Mouse (Mus musculus) heart, embryonic 16.5 days (tissue): Measurements from ENCODE around the gene Usp15. TPM values are rescaled to one million over a fixed set of nuclear protein-coding genes. Genes with fewer than 3 reads are reported as not detected.

Experiments used
- ATAC-seq: fragments of 200-750 bp; cut with Nextera tagmentation; replicated peaks from 2 replicates; pipeline ENCODE4 v1.8.0; 2017; ENCODE audit warnings: moderate number of reproducible peaks; ENCODE audit not compliant: insufficient read depth, low FRiP score; ENCODE audit errors: extremely low read depth
- H3K27ac ChIP-seq: fragments of 300-500 bp; sonication (generic); 2 replicates; pipeline ENCODE4 v1.5.1; 2014; ENCODE audit warnings: mild to moderate bottlenecking, low read length, control low read depth, moderate library complexity
- H3K27me3 ChIP-seq: fragments of 300-500 bp; sonication (generic); 2 replicates; pipeline ENCODE4 v1.6.1; 2014; ENCODE audit warnings: low read length, mixed read lengths; ENCODE audit not compliant: control insufficient read depth, insufficient read depth
- H3K36me3 ChIP-seq: fragments of 300-500 bp; sonication (generic); 2 replicates; pipeline ENCODE4 v1.6.1; 2014; ENCODE audit not compliant: control insufficient read depth, insufficient read depth
- H3K4me1 ChIP-seq: fragments of 300-500 bp; sonication (generic); 2 replicates; pipeline ENCODE4 v1.6.1; 2014; ENCODE audit warnings: low read length, mixed read lengths; ENCODE audit not compliant: control insufficient read depth, insufficient read depth
- H3K4me2 ChIP-seq: fragments of 300-500 bp; sonication (generic); 2 replicates; pipeline ENCODE4 v1.6.1; 2014; ENCODE audit warnings: low read depth, mild to moderate bottlenecking, control low read depth, low read length
- H3K4me3 ChIP-seq: fragments of 300-500 bp; sonication (generic); 2 replicates; pipeline ENCODE4 v1.5.1; 2014; ENCODE audit warnings: mild to moderate bottlenecking, control low read depth, low read length
- H3K9ac ChIP-seq: fragments of 300-500 bp; sonication (generic); 2 replicates; pipeline ENCODE4 v1.6.1; 2014; ENCODE audit warnings: low read length, control low read depth
- H3K9me3 ChIP-seq: fragments of 300-500 bp; sonication (generic); replicated peaks from 2 replicates; pipeline ENCODE4 v1.6.1; 2016; ENCODE audit warnings: low read length; ENCODE audit not compliant: control insufficient read depth
- WGBS: fragments of 180-500 bp; shearing (Covaris S2); extraction: QIAGEN DNeasy Blood & Tissue Kit; methylation state at CpG from one replicate; pipeline ENCODE4 v1.1.7; 2014; 5-methylcytosine and 5-hydroxymethylcytosine counted together
- polyA plus RNA-seq: library from polyadenylated mRNA; unstranded; fragments of >200 nt; fragmentation: Nextera tagmentation; extraction: Ambion mirVana; gene quantifications from 2 replicates; pipeline ENCODE4 v1.2.1, GENCODE M21; 2015

Gene Usp15
- polyA plus RNA-seq, 1 experiment from 2014 or later: 66.0 TPM

DNA sequence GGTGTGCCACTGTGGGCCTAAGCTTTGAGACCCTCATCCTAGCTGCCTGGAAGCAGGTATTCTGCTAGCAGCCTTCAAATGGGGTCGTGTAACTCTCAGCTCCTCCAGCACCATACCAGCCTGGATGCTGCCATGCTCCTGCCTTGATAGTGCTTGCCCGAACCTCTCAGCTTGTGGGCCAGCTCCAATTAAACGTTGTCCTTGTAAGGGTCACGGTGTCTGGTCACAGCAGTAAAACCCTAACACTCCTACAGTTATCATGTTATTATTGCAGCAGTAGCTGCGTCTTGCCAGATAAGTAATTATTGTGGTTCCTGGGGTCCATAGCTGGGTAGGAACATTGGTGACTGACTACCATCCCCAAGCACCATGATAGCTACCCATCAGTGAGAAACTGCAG lies 4.2 kb upstream of the Usp15 start:
- Histone ChIP-seq H3K4me1 (peaks cover 7% of the 10 kb centered on the region; the same call in 1 of the 2 replicates), H3K9ac (no peak overlapping the region), H3K9me3 (no peaks in the 10 kb centered on the region), H3K27me3 (no peaks in the 10 kb centered on the region), H3K27ac (no peak overlapping the region), H3K4me2 (no peak overlapping the region), H3K4me3 (no peak overlapping the region), H3K36me3 (no peaks in the 10 kb centered on the region)
- 93% methylated on average over 5 of the region's 5 CpGs for WGBS
- no peak for ATAC-seq

- Histone ChIP-seq H3K9ac (no peak overlapping the region), H3K36me3 (no peaks in the 10 kb centered on the region), H3K9me3 (no peaks in the 10 kb centered on the region), H3K4me1 (peaks cover 10% of the 10 kb centered on the region), H3K4me2 (no peak overlapping the region), H3K27ac (no peak overlapping the region), H3K27me3 (no peaks in the 10 kb centered on the region), H3K4me3 (no peak overlapping the region)
- 74% methylated on average over 8 of the region's 8 CpGs for WGBS
- ATAC-seq: no peak
Observed at GRCm38 (mm10) chr10:123200320-123200659, 3.5 kb upstream of the Usp15 start.

- no peak for ATAC-seq
- H3K4me1 ChIP-seq: peaks cover 14% of the 10 kb centered on the region
- no peak overlapping the region for H3K4me2 ChIP-seq
- no peak overlapping the region for H3K27ac ChIP-seq
- no peaks in the 10 kb centered on the region for H3K36me3 ChIP-seq
- no peaks in the 10 kb centered on the region for H3K27me3 ChIP-seq
- H3K9ac ChIP-seq: no peak overlapping the region
- no peaks in the 10 kb centered on the region for H3K9me3 ChIP-seq
- H3K4me3 ChIP-seq: no peak overlapping the region
- WGBS: 76% methylated on average over 19 of the region's 19 CpGs
Observed at GRCm38 (mm10) chr10:123199615-123200319, 3.0 kb upstream of the Usp15 start.

DNA sequence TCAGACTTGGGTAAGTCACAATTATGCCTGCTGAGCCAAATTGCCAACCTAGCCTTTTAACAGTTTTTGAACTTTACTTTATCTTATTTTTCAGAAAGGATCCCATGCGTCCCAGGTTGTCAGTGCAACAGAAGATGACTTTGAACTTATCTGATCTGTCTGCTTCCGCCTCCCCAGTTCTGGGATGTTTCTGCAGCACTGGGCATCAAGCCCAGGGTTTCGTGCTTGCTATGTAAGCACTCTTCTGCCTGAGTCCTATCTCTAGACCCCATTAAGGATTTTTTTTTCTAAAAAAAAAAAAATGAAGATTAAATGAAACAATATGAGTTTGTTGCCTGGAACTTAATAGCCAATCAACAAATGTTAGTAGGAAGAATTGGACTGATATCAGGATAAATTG lies 2.3 kb upstream of the Usp15 start:
- no peak for ATAC-seq
- no peaks in the 10 kb centered on the region for H3K27me3 ChIP-seq
- H3K9me3 ChIP-seq: no peaks in the 10 kb centered on the region
- H3K9ac ChIP-seq: no peak overlapping the region
- no peak overlapping the region for H3K4me3 ChIP-seq
- WGBS: 52% methylated on average over 3 of the region's 3 CpGs
- peaks cover 14% of the 10 kb centered on the region for H3K4me1 ChIP-seq
- H3K27ac ChIP-seq: no peak overlapping the region
- no peaks in the 10 kb centered on the region for H3K36me3 ChIP-seq
- H3K4me2 ChIP-seq: no peak overlapping the region

DNA sequence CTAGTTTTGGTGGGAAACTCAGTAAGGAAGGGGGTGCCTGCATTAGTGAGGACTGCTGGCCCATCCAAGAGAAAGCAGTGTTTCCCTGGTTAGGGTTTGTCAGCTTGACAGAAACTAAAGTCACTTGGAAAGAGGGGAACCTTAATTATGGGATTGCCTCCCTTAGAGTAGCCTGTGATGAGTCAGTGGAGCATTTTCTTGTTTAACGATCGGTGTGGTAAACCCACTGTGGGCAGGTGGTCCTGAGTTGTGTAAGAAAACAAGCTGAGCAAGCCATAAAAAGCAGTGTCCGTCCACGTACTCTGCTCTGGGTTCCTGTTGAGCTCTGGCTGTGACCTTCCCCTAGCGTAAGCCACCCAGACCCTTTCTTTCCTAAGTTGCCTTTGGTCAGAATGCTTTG lies 1.4 kb upstream of the Usp15 start:
- H3K4me1 ChIP-seq: peaks cover 14% of the 10 kb centered on the region
- 93% methylated on average over 5 of the region's 5 CpGs for WGBS
- no peak overlapping the region for H3K27ac ChIP-seq
- H3K9ac ChIP-seq: no peak overlapping the region
- no peaks in the 10 kb centered on the region for H3K36me3 ChIP-seq
- H3K9me3 ChIP-seq: no peaks in the 10 kb centered on the region
- H3K4me2 ChIP-seq: no peak overlapping the region
- no peak for ATAC-seq
- H3K27me3 ChIP-seq: no peaks in the 10 kb centered on the region
- H3K4me3 ChIP-seq: no peak overlapping the region

DNA sequence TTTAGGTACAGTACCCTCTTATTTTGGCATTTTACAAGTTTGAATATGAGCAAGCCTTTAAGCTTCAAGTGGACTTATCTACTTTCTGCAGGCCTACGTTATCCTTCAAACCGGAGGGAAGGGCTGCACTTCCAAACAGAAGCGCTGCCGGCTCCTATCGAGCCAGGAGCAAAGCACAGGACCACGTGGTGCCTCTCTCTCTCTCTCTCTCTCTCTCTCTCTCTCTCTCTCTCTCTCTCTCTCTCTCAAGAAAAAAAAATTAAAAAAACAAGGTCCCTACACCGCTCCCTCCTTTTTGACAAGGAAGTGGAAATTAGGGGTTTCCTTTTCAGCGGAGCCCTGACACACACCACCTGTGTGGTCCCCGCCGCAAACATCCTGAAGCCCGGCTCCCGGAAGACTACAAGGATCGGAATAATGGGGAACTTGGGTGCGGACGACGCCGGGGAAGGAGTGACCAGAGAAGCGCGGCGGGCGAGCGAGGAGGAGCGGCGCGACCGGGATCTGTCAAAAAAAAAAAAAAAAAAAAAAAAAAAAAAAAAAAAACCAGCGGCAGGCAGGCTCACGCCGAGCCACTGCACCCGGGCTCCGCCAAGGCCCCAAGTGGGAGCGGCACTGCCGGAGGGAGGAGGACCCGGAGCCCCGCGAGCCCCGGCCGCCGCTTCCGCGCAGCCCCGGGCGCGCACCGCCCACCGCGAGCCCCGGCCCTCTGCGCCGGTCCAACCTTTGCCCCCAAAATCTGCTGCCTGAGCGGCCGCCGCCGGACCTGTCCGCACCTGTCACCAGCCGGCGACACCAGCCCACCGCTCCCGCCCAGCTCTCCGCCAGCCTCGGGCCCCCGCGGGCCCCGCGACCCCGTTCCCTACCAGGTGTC lies 597 bp downstream of the Usp15 start:
- Histone ChIP-seq H3K4me3 (peak overlapping the region; percentile 98), H3K4me1 (peaks cover 19% of the 10 kb centered on the region), H3K27ac (peak overlapping the region; percentile 94), H3K27me3 (no peaks in the 10 kb centered on the region), H3K9ac (peak overlapping the region; percentile 96), H3K36me3 (no peaks in the 10 kb centered on the region), H3K9me3 (no peaks in the 10 kb centered on the region), H3K4me2 (peak overlapping the region; percentile 80)
- WGBS: under 1% methylated on average over 54 of the region's 66 CpGs
- peak; percentile 72 for ATAC-seq

- WGBS: 21% methylated on average over 7 of the region's 7 CpGs
- no peak for ATAC-seq
- Histone ChIP-seq H3K36me3 (no peaks in the 10 kb centered on the region), H3K4me3 (peak overlapping the region; percentile 98), H3K27ac (peak overlapping the region; percentile 94), H3K9ac (peak overlapping the region; percentile 96), H3K4me2 (peak overlapping the region; percentile 80), H3K9me3 (no peaks in the 10 kb centered on the region), H3K27me3 (no peaks in the 10 kb centered on the region), H3K4me1 (peaks cover 24% of the 10 kb centered on the region)
Observed at GRCm38 (mm10) chr10:123195501-123195900, 1.3 kb downstream of the Usp15 start.

GRCm38 (mm10) chr10:123191038-123191437 lies 5.8 kb downstream of the Usp15 start:
- H3K27ac ChIP-seq: peak overlapping the region; percentile 45
- no peak overlapping the region for H3K4me2 ChIP-seq
- 58% methylated on average over 6 of the region's 6 CpGs for WGBS
- ATAC-seq: 0 out of 2 replicates have a peak, but pooled peaks have one; percentile 10
- H3K36me3 ChIP-seq: no peaks in the 10 kb centered on the region
- H3K4me3 ChIP-seq: no peak overlapping the region
- H3K9ac ChIP-seq: no peak overlapping the region
- H3K4me1 ChIP-seq: peaks cover 43% of the 10 kb centered on the region
- no peaks in the 10 kb centered on the region for H3K27me3 ChIP-seq
- H3K9me3 ChIP-seq: no peaks in the 10 kb centered on the region

DNA sequence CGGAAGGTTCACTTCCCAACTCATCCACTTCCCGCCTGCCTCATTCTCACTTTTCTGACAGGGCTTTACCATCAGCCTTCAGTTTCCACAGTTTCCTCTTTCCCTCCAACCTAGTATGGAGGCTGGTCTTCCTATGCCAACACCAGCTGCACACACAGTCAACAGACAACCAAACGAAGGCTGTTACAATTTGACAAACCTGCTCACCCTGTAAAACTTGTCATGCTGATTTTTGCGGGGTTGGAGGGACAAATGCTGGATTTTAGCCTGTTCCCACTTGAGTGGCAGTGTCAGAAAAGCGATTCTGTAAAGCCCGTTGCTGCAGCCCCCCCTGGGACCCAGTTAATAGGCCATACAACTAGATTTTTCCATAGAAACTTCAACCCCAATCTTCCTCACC lies 9.5 kb downstream of the Usp15 start:
- Histone ChIP-seq H3K4me2 (no peak overlapping the region), H3K36me3 (no peaks in the 10 kb centered on the region), H3K27ac (no peak overlapping the region), H3K9me3 (no peaks in the 10 kb centered on the region), H3K27me3 (no peaks in the 10 kb centered on the region), H3K9ac (no peak overlapping the region), H3K4me3 (no peak overlapping the region), H3K4me1 (peaks cover 50% of the 10 kb centered on the region)
- WGBS: 74% methylated on average over 6 of the region's 6 CpGs
- ATAC-seq: no peak
